Mouse (Mus musculus) CD4-positive helper T cell, adult 2 months (primary cell): Measurements from ENCODE around the gene Mrc2.

Experiments
- DNase-seq: peaks from one replicate; pipeline ENCODE4 v3.0.0-alpha.2; 2012; ENCODE audit warnings: low read depth, missing footprints, low spot score

Mrc2 gene

GRCm38 (mm10) chr11:105311291-105311975 lies 19.0 kb downstream of the Mrc2 start:
- no peak for DNase-seq

GRCm38 (mm10) chr11:105312311-105312942 lies 20.0 kb downstream of the Mrc2 start:
- no peak for DNase-seq

- DNase-seq = no peak
Observed at GRCm38 (mm10) chr11:105312972-105313632, 20.7 kb downstream of the Mrc2 start.

GRCm38 (mm10) chr11:105313633-105314014 lies 21.2 kb downstream of the Mrc2 start:
- DNase-seq = no peak

GRCm38 (mm10) chr11:105315296-105315695 lies 22.9 kb downstream of the Mrc2 start:
- no peak for DNase-seq

GRCm38 (mm10) chr11:105316121-105316520 lies 23.7 kb downstream of the Mrc2 start:
- DNase-seq = no peak

- no peak for DNase-seq
Observed at GRCm38 (mm10) chr11:105317769-105318168, 25.3 kb downstream of the Mrc2 start.

GRCm38 (mm10) chr11:105321090-105321489 lies 28.6 kb downstream of the Mrc2 start:
- DNase-seq = no peak

- DNase-seq = no peak
Observed at GRCm38 (mm10) chr11:105323530-105323929, 31.1 kb downstream of the Mrc2 start.

- DNase-seq = no peak
Observed at GRCm38 (mm10) chr11:105327101-105327500, 34.7 kb downstream of the Mrc2 start.

GRCm38 (mm10) chr11:105329962-105330361 lies 37.5 kb downstream of the Mrc2 start:
- DNase-seq = no peak

GRCm38 (mm10) chr11:105331129-105331528 lies 38.7 kb downstream of the Mrc2 start:
- no peak for DNase-seq

- no peak for DNase-seq
Observed at GRCm38 (mm10) chr11:105331732-105332131, 39.3 kb downstream of the Mrc2 start.

GRCm38 (mm10) chr11:105332468-105332867 lies 40.0 kb downstream of the Mrc2 start:
- DNase-seq = no peak

GRCm38 (mm10) chr11:105333867-105334670 lies 41.6 kb downstream of the Mrc2 start:
- DNase-seq = no peak

GRCm38 (mm10) chr11:105338596-105339390 lies 46.4 kb downstream of the Mrc2 start:
- no peak for DNase-seq

- peak; percentile 11 for DNase-seq
Observed at GRCm38 (mm10) chr11:105345284-105345683, 52.8 kb downstream of the Mrc2 start.

- DNase-seq = peak; percentile 53
Observed at GRCm38 (mm10) chr11:105347162-105348161, 55.0 kb downstream of the Mrc2 start.

GRCm38 (mm10) chr11:105348495-105348982 lies 56.1 kb downstream of the Mrc2 start:
- DNase-seq = no peak
